Mouse (Mus musculus): Measurements from ENCODE around the gene Oprm1.
A peak's percentile ranks its signal among the peaks of the same experiment; 100 is the strongest.
"Not testable (repeated sequence)": the region's sequence is repeated elsewhere in the genome, so short reads cannot be mapped to it uniquely, and the experiment has no call there.

Gene Oprm1

DNA sequence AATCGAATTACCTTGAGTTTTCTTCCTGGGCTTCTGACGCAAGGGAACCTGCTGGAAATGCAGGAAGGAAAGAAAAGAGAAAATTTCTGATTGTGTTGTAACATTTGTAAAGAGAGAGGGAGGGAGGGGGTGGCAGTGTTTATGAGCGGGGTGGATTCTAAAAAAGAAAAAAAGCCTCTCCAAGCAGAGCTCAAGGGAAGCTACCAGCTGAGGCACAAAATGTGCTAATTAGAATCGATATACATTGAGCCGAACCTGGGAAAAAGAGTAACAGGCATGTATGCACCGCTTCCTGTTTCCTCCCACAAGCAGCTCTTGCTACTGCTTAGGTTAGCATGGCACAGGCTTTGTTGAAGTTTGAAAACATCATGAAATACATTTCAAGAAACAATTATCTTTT lies 221.9 kb downstream of the Oprm1 start:
- DNase-seq = peak; percentile 39

DNA sequence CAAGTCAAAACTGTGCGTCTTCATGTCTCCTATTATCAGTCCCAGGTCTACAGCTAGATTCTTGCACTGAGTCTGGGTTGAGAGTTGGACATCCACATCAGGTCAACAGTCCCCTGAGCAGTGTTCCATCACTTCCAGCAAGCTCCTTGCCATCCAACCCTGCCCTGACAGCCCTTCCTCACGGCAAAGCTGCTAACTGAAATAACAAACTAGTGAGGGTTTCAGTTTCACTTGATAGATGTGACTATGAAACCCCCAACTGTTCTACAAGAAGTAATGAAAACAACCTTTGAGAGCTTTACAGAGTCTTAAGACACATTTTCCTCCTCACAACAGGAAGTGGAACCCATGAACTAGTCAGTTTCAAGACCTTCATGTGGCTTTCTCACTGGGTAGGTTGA lies 224.4 kb downstream of the Oprm1 start:
- no peak for DNase-seq

- no peak for DNase-seq
Measured at GRCm38 (mm10) chr10:6983431-6983830, 225.1 kb downstream of the Oprm1 start.

DNA sequence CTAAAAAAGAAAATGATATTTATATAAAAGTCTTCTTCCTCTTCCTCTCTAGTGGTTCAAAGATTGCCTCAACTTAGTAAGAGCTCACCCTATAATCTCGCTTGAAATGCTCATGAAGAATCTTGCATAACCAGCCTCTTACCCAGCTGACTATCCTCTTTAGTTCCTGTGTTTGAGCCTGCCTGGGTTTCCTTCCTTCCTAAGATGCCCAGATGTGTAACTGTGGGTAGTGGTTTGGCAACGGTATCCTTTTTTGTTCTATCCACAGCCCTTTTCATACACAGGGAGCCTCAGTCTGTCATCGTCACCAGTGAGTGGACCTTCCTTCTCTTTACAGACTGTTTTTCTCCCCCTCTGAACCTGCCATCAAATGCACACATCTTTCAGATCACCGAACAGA lies 227.9 kb downstream of the Oprm1 start:
- DNase-seq = no peak

GRCm38 (mm10) chr10:6987399-6988098 lies 229.2 kb downstream of the Oprm1 start:
- no peak for DNase-seq

GRCm38 (mm10) chr10:6988555-6988954 lies 230.2 kb downstream of the Oprm1 start:
- DNase-seq = no peak

DNA sequence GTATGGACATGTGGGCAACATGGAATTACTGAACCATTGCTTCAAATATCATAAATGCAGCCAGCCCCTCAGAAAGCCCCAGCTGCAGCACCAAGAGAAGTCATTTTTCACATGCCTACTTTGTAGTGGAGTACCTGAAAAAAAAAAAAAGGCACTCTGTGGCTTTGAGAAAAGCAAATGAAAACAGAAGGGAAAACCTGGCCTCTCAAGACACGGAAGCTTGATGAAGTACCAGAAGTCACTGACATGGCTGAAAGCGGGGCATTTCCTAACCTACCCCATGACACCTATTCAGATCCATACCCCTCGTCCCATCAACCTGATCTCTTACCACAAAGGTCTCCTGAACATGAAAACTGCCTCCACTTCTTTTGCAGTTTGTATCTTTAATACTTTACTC lies 238.6 kb downstream of the Oprm1 start:
- no peak for DNase-seq

- no peak for DNase-seq
Measured at GRCm38 (mm10) chr10:6998576-6999250, 240.4 kb downstream of the Oprm1 start.

GRCm38 (mm10) chr10:6999355-6999754 lies 241.0 kb downstream of the Oprm1 start:
- no peak for DNase-seq

GRCm38 (mm10) chr10:7003898-7004297 lies 245.6 kb downstream of the Oprm1 start:
- not testable (repeated sequence) for DNase-seq

DNA sequence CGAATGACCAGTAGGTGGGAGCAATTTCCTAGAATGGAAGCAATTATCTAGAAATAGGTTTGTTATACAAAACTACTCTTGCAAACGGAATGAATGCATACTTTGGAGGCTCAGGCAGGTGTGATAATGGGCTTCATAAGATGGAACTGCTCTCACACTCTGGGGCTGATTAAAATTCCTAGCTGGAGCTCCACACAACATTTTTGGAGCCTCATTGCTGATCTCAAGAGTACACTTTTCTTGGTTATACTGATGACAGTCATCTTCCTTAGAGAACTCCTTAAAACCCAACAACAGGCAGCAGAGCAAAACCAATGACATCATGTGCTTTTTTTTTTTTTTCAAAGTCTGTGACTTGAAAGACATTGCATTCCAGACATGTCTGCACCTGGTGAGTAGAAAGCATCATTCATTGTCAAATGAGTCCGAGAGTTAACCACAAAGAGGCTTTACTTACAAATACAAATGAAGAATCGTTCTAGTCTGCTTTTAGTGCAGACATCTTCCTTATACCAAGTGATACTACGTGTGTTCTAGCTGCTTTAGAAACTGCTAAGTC lies 246.8 kb downstream of the Oprm1 start:
- no peak for DNase-seq

DNA sequence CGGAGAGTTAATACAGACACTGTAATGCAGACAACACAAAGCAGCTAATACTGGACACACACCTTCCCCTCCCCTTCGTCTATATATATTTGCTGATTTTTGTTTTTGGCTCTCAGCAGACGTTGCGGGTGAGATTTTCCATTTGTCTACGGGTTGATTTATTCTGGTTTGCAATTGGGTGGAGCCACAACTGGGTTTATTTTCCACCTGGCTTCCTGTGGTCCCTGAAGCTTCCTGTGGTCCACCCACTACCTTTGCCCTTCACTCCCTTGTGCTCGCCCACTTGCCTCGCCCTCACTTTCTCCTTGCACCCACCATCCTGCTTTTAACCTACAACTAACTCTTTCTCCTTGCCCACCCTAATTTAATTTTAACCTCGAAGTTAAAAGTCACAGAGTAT lies 252.2 kb downstream of the Oprm1 start:
- no peak for DNase-seq

GRCm38 (mm10) chr10:7015199-7015598 lies 256.9 kb downstream of the Oprm1 start:
- no peak for DNase-seq

- no peak for DNase-seq
Measured at GRCm38 (mm10) chr10:7019781-7020386, 261.6 kb downstream of the Oprm1 start.

DNA sequence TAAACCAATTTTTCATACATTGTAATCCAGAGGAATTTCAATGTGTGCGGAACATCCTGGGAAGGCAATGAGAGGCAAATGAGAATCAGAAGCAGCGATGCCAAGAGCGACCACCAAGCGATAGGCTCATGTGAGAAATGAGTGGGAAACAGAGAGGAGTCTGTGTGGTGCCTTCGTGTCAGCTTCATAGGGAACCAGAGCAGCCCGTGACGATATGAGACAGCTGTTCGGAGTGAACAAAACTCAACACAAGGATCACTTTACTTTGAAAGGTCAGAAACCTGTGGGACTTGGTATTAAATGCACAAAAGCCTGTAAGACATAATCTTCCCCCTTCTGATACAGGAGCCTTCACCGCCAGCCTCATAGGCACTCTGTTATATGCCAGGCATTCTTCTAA lies 262.2 kb downstream of the Oprm1 start:
- no peak for DNase-seq

- no peak for DNase-seq
Measured at GRCm38 (mm10) chr10:7025028-7025427, 266.7 kb downstream of the Oprm1 start.

GRCm38 (mm10) chr10:7033459-7033858 lies 275.2 kb downstream of the Oprm1 start:
- DNase-seq = no peak

GRCm38 (mm10) chr10:7035547-7035946 lies 277.2 kb downstream of the Oprm1 start:
- DNase-seq = no peak

DNA sequence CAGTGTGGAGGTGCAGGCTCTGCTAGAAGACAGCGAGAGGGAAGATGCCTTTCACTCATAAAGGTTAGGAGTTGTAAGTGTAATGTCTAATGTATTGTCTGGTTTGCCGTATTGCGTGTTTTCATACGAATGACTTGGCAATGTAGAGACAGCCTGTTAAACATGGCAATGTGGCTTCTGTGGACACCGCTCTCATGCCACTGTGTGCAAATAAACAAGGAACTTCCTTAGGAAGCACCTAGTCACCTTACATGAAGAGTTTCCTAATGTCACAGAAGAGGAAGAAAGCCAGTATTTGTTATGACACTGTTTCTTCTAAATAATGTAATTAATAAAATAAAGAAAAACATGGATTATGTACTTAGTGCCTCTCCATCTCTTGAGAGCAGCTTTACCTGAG lies 278.9 kb downstream of the Oprm1 start:
- no peak for DNase-seq

- no peak for DNase-seq
Measured at GRCm38 (mm10) chr10:7041032-7041431, 282.7 kb downstream of the Oprm1 start.

- DNase-seq = no peak
Measured at GRCm38 (mm10) chr10:7043896-7044295, 285.6 kb downstream of the Oprm1 start.

GRCm38 (mm10) chr10:7047288-7047918 lies 289.1 kb downstream of the Oprm1 start:
- DNase-seq = no peak

DNA sequence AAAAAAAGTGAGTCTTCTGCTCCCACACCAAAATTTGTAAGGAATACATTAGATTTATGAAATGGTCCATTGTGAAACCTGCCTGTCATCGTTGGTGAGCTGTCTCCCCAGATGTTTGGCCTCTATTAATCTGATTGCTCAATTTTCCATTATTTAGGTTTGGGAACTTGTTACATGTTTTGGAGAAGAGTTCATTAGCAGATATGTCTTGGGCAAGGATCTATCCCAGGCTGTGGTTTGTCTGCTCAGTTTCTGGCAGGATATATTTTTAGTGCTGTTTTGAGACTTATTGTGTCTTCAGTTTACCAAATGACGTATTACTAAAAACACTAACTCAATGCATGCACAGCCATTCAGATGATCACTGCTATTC lies 289.6 kb downstream of the Oprm1 start:
- DNase-seq = no peak

- no peak for DNase-seq
Measured at GRCm38 (mm10) chr10:7049901-7050300, 291.6 kb downstream of the Oprm1 start.

Measured in right cerebral cortex, adult 18-20 months (tissue).